Mouse (Mus musculus) layer of hippocampus, adult 8-10 months (tissue): ENCODE data around the gene Abcb1a. TPM values are rescaled to one million over a fixed set of nuclear protein-coding genes. Genes with fewer than 3 reads are reported as not detected.
"Not testable (repeated sequence)": the region's sequence is repeated elsewhere in the genome, so short reads cannot be mapped to it uniquely, and the experiment has no call there.

Source experiments
- DNase-seq, 2 experiments: peaks; one replicate each; pipeline ENCODE4 v3.0.0; 2022; ENCODE audit warnings: low spot score in 2 of 2
- total RNA-seq, 4 experiments: library from RNA; stranded (reverse); gene quantifications; 2 replicates each; pipeline ENCODE4 v1.2.4; 2022

Abcb1a gene
- total RNA-seq, 4 experiments from 2014 or later = 16.2 to 17.8 (median 17.0) TPM

- no peak for DNase-seq
These were observed 63.0 kb downstream of the Abcb1a start for GRCm38 (mm10) chr5:8722867-8723266.

- no peak for DNase-seq
These were observed 67.9 kb downstream of the Abcb1a start for GRCm38 (mm10) chr5:8727760-8728159.

GRCm38 (mm10) chr5:8732639-8733038, 72.8 kb downstream of the Abcb1a start:
- no peak for DNase-seq

GRCm38 (mm10) chr5:8733307-8733706, 73.4 kb downstream of the Abcb1a start:
- not testable (repeated sequence) for DNase-seq

- no peak for DNase-seq
These were observed 76.5 kb downstream of the Abcb1a start for GRCm38 (mm10) chr5:8736389-8736788.

- DNase-seq = no peak
These were observed 77.2 kb downstream of the Abcb1a start for GRCm38 (mm10) chr5:8737062-8737461.

- not testable (repeated sequence) for DNase-seq
These were observed 87.4 kb downstream of the Abcb1a start for GRCm38 (mm10) chr5:8747244-8747643.

- no peak for DNase-seq
These were observed 113.0 kb downstream of the Abcb1a start for GRCm38 (mm10) chr5:8772866-8773265.

- no peak for DNase-seq
These were observed 118.4 kb downstream of the Abcb1a start for GRCm38 (mm10) chr5:8778311-8778710.

- no peak for DNase-seq
These were observed 118.9 kb downstream of the Abcb1a start for GRCm38 (mm10) chr5:8778751-8779150.

- no peak for DNase-seq
These were observed 132.4 kb downstream of the Abcb1a start for GRCm38 (mm10) chr5:8792281-8792680.

Other genes starting within 250 kb of the Abcb1a start
- 1 to 10 TPM; 1.7 to 2.9 (median 2.0) TPM for gene Dbf4, start 237.4 kb upstream of the Abcb1a start, total RNA-seq
- 10 to 100 TPM; 10.3 to 13.5 (median 12.2) TPM for gene Slc25a40, start 237.2 kb upstream of the Abcb1a start, total RNA-seq
- gene Rundc3b, start 37.1 kb upstream of the Abcb1a start, total RNA-seq = 10 to 100 TPM; 28.0 to 33.6 (median 33.2) TPM
- gene Abcb1b, start 138.1 kb downstream of the Abcb1a start, total RNA-seq = 1 to 10 TPM; 4.0 to 8.6 (median 6.6) TPM
- 1 to 10 TPM; 5.8 to 8.0 (median 6.7) TPM for gene Abcb4, start 233.6 kb downstream of the Abcb1a start, total RNA-seq